Mouse (Mus musculus) liver, postnatal 0 days (tissue): ENCODE results near the gene Rgs8.

ENCODE experiments used
- CTCF ChIP-seq: sonication (generic); IDR thresholded peaks from 2 replicates; pipeline ENCODE4 v1.5.1; 2016; ENCODE audit warnings: antibody characterized with exemption, low read depth
- EP300 ChIP-seq: IDR thresholded peaks from 2 replicates; pipeline ENCODE4 v1.6.1; 2016; ENCODE audit warnings: antibody characterized with exemption, low read depth, mild to moderate bottlenecking

- no peak for TF ChIP-seq CTCF
- TF ChIP-seq EP300: no peak
Observed at GRCm38 (mm10) chr1:153746119-153746670, 93.4 kb downstream of the Rgs8 start.
